Mouse (Mus musculus) leukemia stem cell, adult 10-12 weeks (primary cell): ENCODE measurements around the gene Gzma. TPM values are rescaled to one million over a fixed set of nuclear protein-coding genes. Genes with fewer than 3 reads are reported as not detected.

Source experiments
- polyA plus RNA-seq: library from polyadenylated mRNA; stranded (reverse); fragments of >175 nt; gene quantifications from 2 replicates; pipeline ENCODE4 v1.2.3, GENCODE M21; 2012; ENCODE audit warnings: low replicate concordance

Gzma gene
- polyA plus RNA-seq, result 3.2 TPM in 1 of 2 replicates, not detected in the other

GRCm38 (mm10) chr13:113100879-113101278, at the start of gene Gzma:
TSS of gene Gzma (minus strand) at chr13:113100981.

DNA sequence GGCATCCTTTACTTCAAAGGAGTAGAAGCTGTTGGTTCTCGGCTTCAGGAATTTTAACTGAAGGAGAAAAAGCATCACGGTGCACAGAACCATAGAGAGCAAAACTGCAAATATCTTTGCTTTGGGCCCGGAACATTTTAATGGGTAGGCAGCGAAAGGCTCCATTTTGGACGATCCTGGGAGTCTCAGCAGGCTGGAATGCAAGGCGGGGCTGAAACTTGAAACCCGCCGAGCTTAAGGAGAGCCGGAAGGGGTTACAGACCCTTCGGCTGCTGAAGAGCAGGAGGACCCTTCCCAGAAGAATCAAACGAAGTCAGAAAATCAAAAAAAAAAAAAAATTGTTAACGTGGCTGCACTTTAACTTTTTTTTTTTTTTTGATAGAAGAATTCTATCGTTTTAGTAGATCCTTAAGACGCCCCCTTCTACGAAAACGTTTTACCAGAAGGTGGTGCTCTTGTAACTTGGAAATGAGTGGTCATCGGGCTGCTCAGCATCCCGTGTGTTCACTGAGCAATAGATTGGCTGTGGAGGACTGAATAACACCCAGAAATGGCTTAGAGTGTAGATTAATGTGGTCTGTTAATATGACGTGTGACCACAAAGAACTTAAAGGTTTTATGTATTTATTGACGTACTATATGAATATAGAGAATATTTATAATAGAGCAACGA, 54.4 kb downstream of the Gzma start, which contains the start of gene Gpx8:
Gpx8 (minus strand) TSS at position 200 of the 673 bp plus-strand sequence.

Other genes starting within 250 kb of the Gzma start
- 0.70 and 2.6 TPM in 2 replicates for gene Mtrex, start 173.6 kb downstream of the Gzma start, polyA plus RNA-seq
- 5.4 and 5.8 TPM in 2 replicates for gene Dhx29, start 173.5 kb downstream of the Gzma start, polyA plus RNA-seq
- gene Ccno, start 113.2 kb downstream of the Gzma start, polyA plus RNA-seq, result 0.34 TPM in 1 of 2 replicates, not detected in the other
- not detected in 2 replicates for gene Mcidas, start 107.1 kb downstream of the Gzma start, polyA plus RNA-seq
- gene Cdc20b, start 65.9 kb downstream of the Gzma start, polyA plus RNA-seq, result 0.11 TPM in 1 of 2 replicates, not detected in the other
- gene Gpx8, start 54.6 kb downstream of the Gzma start, polyA plus RNA-seq, result 0.23 TPM in 1 of 2 replicates, not detected in the other
- 0.34 TPM in 1 of 2 replicates, not detected in the other for gene Esm1, start 108.7 kb upstream of the Gzma start, polyA plus RNA-seq
- not detected in 2 replicates for gene Gzmk, start 124.9 kb upstream of the Gzma start, polyA plus RNA-seq
- gene BC067074, start 192.2 kb upstream of the Gzma start, polyA plus RNA-seq, result 0.30 TPM in 1 of 2 replicates, not detected in the other